Mouse (Mus musculus): ENCODE measurements around the gene Ctsll3. TPM values are rescaled to one million over a fixed set of nuclear protein-coding genes. Genes with fewer than 3 reads are reported as not detected.

The Ctsll3 gene
- not detected in 2 replicates for polyA plus RNA-seq (2015; fragmentation: Nextera tagmentation; extraction: Ambion mirVana)

GRCm38 (mm10) chr13:60802749-60803148 lies at the start of gene Ctsll3:
Gene Ctsll3 (minus strand): TSS chr13:60802849.
- Histone ChIP-seq H3K4me3 (no peak within 1 kb of the TSS), H3K4me1 (no peaks in the 10 kb centered on the region), H3K9ac (no peak within 1 kb of the TSS), H3K27me3 (no peaks in the 10 kb centered on the region), H3K27ac (no peak within 1 kb of the TSS), H3K9me3 (no peaks in the 10 kb centered on the region), H3K36me3 (no peaks in the 10 kb centered on the region), H3K4me2 (no peak within 1 kb of the TSS)
- no peak for ATAC-seq (ENCODE audit: borderline replicate concordance, extremely low read depth, low FRiP score, low TSS enrichment)
- whole genome bisulfite sequencing = 71% methylated on average over 1 of the region's 1 CpGs

DNA sequence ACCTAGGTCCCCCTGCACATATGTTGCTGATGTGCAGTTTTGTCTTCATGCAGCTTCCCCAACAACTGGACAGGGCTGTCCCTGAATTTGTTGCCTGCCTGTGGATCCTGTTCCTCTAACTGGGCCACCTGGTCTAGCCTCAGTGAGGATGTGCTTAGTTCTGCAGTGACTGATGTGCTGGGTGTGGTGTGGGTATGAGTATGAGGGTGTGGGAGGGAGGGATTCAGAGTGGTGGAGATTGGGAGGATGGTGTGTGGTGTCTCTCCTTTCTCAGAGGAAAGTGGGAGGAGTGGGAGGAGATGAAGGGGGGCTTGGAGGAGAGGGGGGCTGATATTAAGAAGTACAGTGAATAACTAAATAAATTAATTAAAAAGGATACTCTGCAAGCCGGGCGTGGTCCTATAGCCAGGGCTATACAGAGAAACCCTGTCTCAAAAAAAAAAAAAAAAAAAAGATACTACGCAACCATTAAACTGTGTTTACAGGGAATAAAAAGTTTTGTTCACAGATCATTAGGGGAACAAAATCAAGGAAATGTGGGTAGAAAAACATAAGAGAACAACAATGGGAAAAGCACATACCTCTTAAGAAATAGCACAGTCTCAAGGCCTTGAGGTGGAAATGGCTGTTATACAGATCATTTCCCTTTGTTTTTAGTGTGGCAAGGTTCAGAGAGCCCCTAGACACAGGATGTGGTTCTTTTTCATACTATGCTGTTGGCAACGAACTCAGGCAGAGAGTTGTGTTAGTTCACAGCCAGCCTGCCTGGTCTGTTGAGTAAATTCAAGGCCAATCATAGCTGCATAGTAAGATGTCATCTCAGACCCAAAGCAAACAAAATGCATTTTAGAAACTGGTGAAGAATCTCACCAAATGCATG lies 45.8 kb upstream of the Ctsll3 start:
- WGBS = 64% methylated on average over 4 of the region's 4 CpGs

GRCm38 (mm10) chr13:60843153-60843552 lies 40.5 kb upstream of the Ctsll3 start:
- Histone ChIP-seq H3K9ac (no peak overlapping the region), H3K4me3 (no peak overlapping the region), H3K9me3 (no peaks in the 10 kb centered on the region), H3K4me1 (no peaks in the 10 kb centered on the region), H3K4me2 (no peak overlapping the region), H3K27me3 (no peaks in the 10 kb centered on the region), H3K36me3 (no peaks in the 10 kb centered on the region), H3K27ac (no peak overlapping the region)
- ATAC-seq (ENCODE audit: borderline replicate concordance, extremely low read depth, low FRiP score, low TSS enrichment) = no peak
- 75% methylated on average over 8 of the region's 8 CpGs for WGBS

More for the DNA sequence above, 45.8 kb upstream of the Ctsll3 start:
- Histone ChIP-seq H3K9ac (no peak overlapping the region), H3K4me1 (no peaks in the 10 kb centered on the region), H3K4me2 (no peak overlapping the region), H3K36me3 (no peaks in the 10 kb centered on the region), H3K27me3 (no peaks in the 10 kb centered on the region), H3K27ac (peak overlapping the region; percentile 67; the same call in 1 of the 2 replicates), H3K4me3 (no peak overlapping the region), H3K9me3 (no peaks in the 10 kb centered on the region)
- ATAC-seq (ENCODE audit: borderline replicate concordance, extremely low read depth, low FRiP score, low TSS enrichment) = peak; percentile 77

DNA sequence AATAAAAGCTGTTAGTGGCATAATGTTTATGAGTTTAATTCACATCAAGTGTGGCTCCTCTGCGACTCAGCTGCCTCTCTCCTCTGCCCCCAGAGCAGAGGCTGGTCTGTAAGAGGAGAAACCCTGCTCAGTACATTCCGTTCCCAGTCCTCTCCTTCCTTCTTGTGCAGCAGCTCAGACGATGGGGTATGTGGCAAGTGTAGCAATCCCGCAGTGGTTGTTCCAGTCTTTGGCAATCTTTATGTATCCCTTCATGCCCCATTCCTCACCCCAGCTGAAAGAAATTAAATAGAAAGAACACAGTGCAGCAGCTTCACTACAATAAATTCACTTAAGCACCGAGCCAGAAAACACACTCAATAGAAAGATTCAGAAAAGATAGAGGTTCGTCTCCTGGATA lies 40.1 kb upstream of the Ctsll3 start:
- Histone ChIP-seq H3K4me2 (no peak overlapping the region), H3K4me1 (no peaks in the 10 kb centered on the region), H3K36me3 (no peaks in the 10 kb centered on the region), H3K9me3 (no peaks in the 10 kb centered on the region), H3K27me3 (no peaks in the 10 kb centered on the region), H3K4me3 (no peak overlapping the region), H3K27ac (no peak overlapping the region), H3K9ac (no peak overlapping the region)
- no peak for ATAC-seq (ENCODE audit: borderline replicate concordance, extremely low read depth, low FRiP score, low TSS enrichment)
- 71% methylated on average over 6 of the region's 6 CpGs for WGBS

DNA sequence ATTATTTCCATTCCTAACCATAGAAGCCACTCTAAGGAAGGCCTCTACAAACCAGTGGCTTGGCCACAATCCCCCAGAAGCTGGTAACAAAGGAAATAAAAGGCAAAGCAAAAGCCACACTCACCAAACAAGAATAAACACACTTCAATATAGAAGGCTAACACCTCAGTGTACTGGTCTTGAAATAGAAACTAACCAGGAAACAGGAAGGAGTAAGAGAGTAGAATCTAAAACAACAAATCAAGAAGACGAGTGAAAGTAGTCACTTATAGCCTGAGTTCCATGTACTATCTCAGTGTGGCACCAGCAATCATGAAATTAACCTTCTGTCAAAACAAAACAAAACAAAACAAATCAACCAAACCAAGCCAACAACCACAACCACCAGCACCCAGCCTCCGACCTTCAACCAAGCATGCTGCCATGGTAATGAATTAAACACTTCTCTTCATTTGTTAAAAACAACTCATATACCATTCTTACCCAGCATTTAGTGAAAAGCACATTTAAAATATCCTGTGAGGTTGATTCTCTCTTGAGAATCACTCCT lies 36.8 kb upstream of the Ctsll3 start:
- Histone ChIP-seq H3K9ac (no peak overlapping the region), H3K4me2 (no peak overlapping the region), H3K27ac (no peak overlapping the region), H3K36me3 (no peaks in the 10 kb centered on the region), H3K4me3 (no peak overlapping the region), H3K27me3 (no peaks in the 10 kb centered on the region), H3K4me1 (no peaks in the 10 kb centered on the region), H3K9me3 (no peaks in the 10 kb centered on the region)
- 60% methylated on average over 2 of the region's 2 CpGs for WGBS
- no peak for ATAC-seq (ENCODE audit: borderline replicate concordance, extremely low read depth, low FRiP score, low TSS enrichment)

DNA sequence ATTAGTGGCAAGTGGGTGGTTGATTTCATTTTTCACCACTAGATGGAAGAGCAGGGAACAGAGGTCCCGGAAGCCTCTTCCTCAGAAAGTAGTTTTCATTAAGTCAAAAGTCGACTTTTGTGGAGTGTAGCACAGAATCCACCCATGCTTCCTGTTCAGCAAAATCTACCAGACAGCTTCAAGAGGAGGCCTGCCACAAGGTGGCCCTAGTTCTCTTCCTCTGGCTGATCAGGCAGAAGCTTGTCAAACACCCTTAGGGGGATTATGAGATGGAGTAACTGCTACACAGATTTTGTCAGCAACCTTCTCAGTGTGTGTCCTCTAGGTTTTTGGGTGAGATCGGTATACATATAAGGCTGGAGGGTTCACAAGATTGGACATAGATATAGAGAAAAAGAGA lies 23.4 kb upstream of the Ctsll3 start:
- Histone ChIP-seq H3K36me3 (no peaks in the 10 kb centered on the region), H3K27ac (no peak overlapping the region), H3K4me1 (no peaks in the 10 kb centered on the region), H3K4me3 (no peak overlapping the region), H3K9me3 (no peaks in the 10 kb centered on the region), H3K27me3 (no peaks in the 10 kb centered on the region), H3K4me2 (no peak overlapping the region), H3K9ac (no peak overlapping the region)
- WGBS = 54% methylated on average over 3 of the region's 3 CpGs
- no peak for ATAC-seq (ENCODE audit: borderline replicate concordance, extremely low read depth, low FRiP score, low TSS enrichment)

DNA sequence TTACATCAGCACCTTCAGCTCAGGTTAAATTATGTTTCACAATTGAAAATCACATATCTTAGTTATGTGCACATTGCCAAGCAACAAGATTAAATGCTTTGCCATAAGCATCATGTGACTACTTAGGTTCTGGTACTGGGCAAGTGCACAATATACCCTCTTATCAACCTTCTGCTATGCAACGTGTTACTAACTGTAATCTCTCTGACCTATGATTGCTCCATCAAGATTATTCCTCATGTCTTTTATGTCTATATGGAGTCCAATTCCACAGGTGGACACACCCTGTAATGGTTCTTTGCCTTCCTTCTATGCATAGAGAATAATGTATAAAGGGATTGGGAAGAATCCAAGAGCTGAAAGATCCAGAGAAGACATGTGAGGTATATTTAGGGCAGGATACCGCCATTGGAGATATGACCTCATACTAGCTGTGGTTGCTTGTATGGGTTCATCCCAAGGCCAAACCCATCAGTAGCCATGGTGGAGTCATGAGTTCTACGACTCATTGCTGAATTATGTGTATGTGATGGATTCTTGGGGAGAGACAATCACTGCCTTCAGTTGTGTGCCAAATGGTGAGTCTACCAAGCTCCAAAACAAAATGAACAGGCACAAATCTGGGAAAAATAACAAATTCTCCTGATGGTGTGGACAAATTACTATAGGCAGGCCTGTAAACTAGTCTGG lies 18.0 kb upstream of the Ctsll3 start:
- no peaks in the 10 kb centered on the region for H3K4me1 ChIP-seq

DNA sequence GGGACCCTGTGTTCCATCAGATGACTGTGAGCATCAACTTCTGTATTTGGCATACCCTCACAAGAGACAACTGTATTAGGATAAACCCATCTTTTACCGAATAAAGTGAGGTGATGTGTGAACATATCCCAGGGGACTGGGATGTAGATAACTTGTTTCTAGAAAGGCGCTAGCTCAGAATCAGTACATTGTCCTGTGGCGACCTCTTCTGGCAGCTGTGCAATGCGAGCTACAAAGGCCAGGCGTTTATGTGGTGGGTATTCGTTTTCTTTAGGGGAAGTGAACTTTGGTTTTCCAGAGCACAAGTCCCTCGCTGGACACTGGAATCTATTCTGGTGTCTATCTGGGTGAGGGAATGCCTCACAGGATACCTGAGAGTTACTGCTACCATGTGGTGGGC lies 16.8 kb upstream of the Ctsll3 start:
- WGBS = 8% methylated on average over 7 of the region's 7 CpGs
- Histone ChIP-seq H3K27ac (no peak overlapping the region), H3K36me3 (no peaks in the 10 kb centered on the region), H3K4me3 (no peak overlapping the region), H3K4me2 (no peak overlapping the region), H3K4me1 (no peaks in the 10 kb centered on the region), H3K9me3 (no peaks in the 10 kb centered on the region), H3K27me3 (no peaks in the 10 kb centered on the region), H3K9ac (no peak overlapping the region)
- no peak for ATAC-seq (ENCODE audit: borderline replicate concordance, extremely low read depth, low FRiP score, low TSS enrichment)

More for the DNA sequence above, 18.0 kb upstream of the Ctsll3 start:
- no peak overlapping the region for H3K9ac ChIP-seq
- H3K27ac ChIP-seq = no peak overlapping the region
- no peaks in the 10 kb centered on the region for H3K27me3 ChIP-seq
- H3K36me3 ChIP-seq = no peaks in the 10 kb centered on the region
- ATAC-seq (ENCODE audit: borderline replicate concordance, extremely low read depth, low FRiP score, low TSS enrichment) = no peak
- no peaks in the 10 kb centered on the region for H3K9me3 ChIP-seq
- WGBS = 48% methylated on average over 3 of the region's 3 CpGs
- H3K4me2 ChIP-seq = no peak overlapping the region
- H3K4me3 ChIP-seq = no peak overlapping the region

DNA sequence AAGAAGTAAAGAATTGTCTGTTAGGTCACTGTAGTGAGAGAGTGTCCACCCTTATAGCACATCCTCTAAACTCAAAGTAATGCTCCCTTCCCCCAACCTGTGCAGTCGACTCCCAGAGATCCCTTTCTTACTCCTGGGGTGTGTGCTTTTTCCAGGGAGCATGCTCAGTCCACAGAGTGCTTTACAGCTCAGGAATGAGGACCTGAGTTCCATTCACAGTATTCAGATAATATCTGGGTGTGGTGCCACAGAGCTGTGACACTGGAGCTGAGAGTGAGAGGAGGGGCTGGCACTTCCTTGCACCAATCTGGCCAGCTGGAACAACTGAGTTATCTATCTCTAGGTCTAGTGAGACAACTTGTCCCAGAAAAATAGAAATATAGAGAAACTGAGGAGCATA lies 11.1 kb upstream of the Ctsll3 start:
- Histone ChIP-seq H3K36me3 (no peaks in the 10 kb centered on the region), H3K4me2 (no peak overlapping the region), H3K9ac (no peak overlapping the region), H3K27me3 (no peaks in the 10 kb centered on the region), H3K27ac (no peak overlapping the region), H3K4me3 (no peak overlapping the region), H3K4me1 (no peaks in the 10 kb centered on the region), H3K9me3 (no peaks in the 10 kb centered on the region)
- 50% methylated on average over 1 of the region's 1 CpGs for WGBS
- ATAC-seq (ENCODE audit: borderline replicate concordance, extremely low read depth, low FRiP score, low TSS enrichment) = no peak

DNA sequence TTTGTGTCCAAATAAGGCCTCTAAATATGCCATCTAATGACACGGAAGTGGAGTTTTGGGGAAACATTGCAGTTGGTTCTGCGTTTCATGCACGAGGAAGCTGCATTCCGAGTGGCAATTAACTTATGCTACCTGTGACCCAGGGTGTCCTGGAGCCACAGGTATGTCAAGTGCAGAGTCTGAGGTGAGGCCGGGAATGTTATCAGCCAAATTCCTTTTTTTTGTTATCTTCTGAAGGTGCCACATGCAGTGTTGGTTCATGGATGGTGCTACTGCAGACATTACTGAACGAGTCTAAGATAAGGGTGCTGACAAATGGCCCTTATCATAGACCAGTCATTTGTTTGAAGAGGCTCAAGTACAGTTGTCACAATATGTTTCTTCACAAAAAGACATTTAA lies 10.1 kb upstream of the Ctsll3 start:
- WGBS = 51% methylated on average over 6 of the region's 6 CpGs
- Histone ChIP-seq H3K4me1 (no peaks in the 10 kb centered on the region), H3K27me3 (no peaks in the 10 kb centered on the region), H3K36me3 (no peaks in the 10 kb centered on the region), H3K9me3 (no peaks in the 10 kb centered on the region), H3K27ac (no peak overlapping the region), H3K4me3 (no peak overlapping the region), H3K9ac (no peak overlapping the region), H3K4me2 (no peak overlapping the region)
- ATAC-seq (ENCODE audit: borderline replicate concordance, extremely low read depth, low FRiP score, low TSS enrichment) = no peak

DNA sequence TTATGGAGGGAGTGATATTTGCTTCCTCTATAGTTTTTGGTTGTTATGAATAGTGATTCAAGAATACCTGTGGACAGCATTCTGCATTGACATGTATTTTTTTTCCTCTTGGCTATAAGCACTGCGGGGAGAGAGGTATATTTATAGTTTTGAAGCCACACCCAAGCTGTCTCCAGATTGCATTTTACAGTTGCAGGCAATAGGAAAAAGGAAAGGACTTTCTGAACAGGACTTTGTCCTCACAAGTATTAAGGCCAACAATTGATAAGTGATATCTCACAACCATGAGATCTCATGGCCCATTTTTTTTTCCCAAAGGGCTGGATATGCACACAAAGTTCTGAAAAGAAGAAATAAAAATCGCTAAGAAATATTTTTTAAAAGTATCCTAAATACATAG lies 7.0 kb upstream of the Ctsll3 start:
- Histone ChIP-seq H3K27me3 (no peaks in the 10 kb centered on the region), H3K36me3 (no peaks in the 10 kb centered on the region), H3K9ac (no peak overlapping the region), H3K4me3 (no peak overlapping the region), H3K4me2 (no peak overlapping the region), H3K9me3 (no peaks in the 10 kb centered on the region), H3K27ac (no peak overlapping the region), H3K4me1 (no peaks in the 10 kb centered on the region)
- 72% methylated on average over 2 of the region's 2 CpGs for WGBS
- no peak for ATAC-seq (ENCODE audit: borderline replicate concordance, extremely low read depth, low FRiP score, low TSS enrichment)

- Histone ChIP-seq H3K36me3 (no peaks in the 10 kb centered on the region), H3K27me3 (no peaks in the 10 kb centered on the region), H3K9ac (no peak overlapping the region), H3K27ac (no peak overlapping the region), H3K9me3 (no peaks in the 10 kb centered on the region), H3K4me3 (no peak overlapping the region), H3K4me2 (no peak overlapping the region), H3K4me1 (no peaks in the 10 kb centered on the region)
- WGBS = 38% methylated on average over 1 of the region's 1 CpGs
- no peak for ATAC-seq (ENCODE audit: borderline replicate concordance, extremely low read depth, low FRiP score, low TSS enrichment)
Observed at GRCm38 (mm10) chr13:60789466-60789865, 13.2 kb downstream of the Ctsll3 start.

Data from lung, embryonic 15.5 days (tissue).